Mouse (Mus musculus) heart, postnatal 0 days (tissue): ENCODE results near the gene Jade2. TPM values are rescaled to one million over a fixed set of nuclear protein-coding genes. Genes with fewer than 3 reads are reported as not detected.
A peak's percentile ranks its signal among the peaks of the same experiment; 100 is the strongest.
"Not testable (repeated sequence)": the region's sequence is repeated elsewhere in the genome, so short reads cannot be mapped to it uniquely, and the experiment has no call there.

ENCODE experiments used
- ATAC-seq: fragments of 200-750 bp; cut with Nextera tagmentation; 2 replicates; pipeline ENCODE4 v1.8.0; 2017; ENCODE audit warnings: low read depth, moderate number of reproducible peaks, moderate library complexity; ENCODE audit not compliant: insufficient read depth
- DNase-seq: peaks from one replicate; pipeline ENCODE4 v3.0.0-alpha.2; 2016; ENCODE audit warnings: low spot score
- H3K27ac ChIP-seq: fragments of 300-500 bp; sonication (generic); 2 replicates; pipeline ENCODE4 v1.5.1; 2014; ENCODE audit warnings: low read depth, mild to moderate bottlenecking
- H3K27me3 ChIP-seq: fragments of 300-500 bp; sonication (generic); 2 replicates; pipeline ENCODE4 v1.6.1; 2014; ENCODE audit warnings: low read length, mixed read lengths; ENCODE audit not compliant: control insufficient read depth, insufficient read depth
- H3K36me3 ChIP-seq: fragments of 300-500 bp; sonication (generic); replicated peaks from 2 replicates; pipeline ENCODE4 v1.6.1; 2014; ENCODE audit warnings: low read length, mixed read lengths; ENCODE audit not compliant: control insufficient read depth, insufficient read depth
- H3K4me1 ChIP-seq: fragments of 300-500 bp; sonication (generic); 2 replicates; pipeline ENCODE4 v1.6.1; 2014; ENCODE audit warnings: antibody characterized with exemption; ENCODE audit not compliant: control insufficient read depth, insufficient read depth
- H3K4me2 ChIP-seq: fragments of 300-500 bp; sonication (generic); 2 replicates; pipeline ENCODE4 v1.6.1; 2014; ENCODE audit warnings: low read depth, mild to moderate bottlenecking, low read length, moderate library complexity
- H3K4me3 ChIP-seq: fragments of 300-500 bp; sonication (generic); 2 replicates; pipeline ENCODE4 v1.5.1; 2014; ENCODE audit warnings: low read depth, low read length
- H3K9ac ChIP-seq: fragments of 300-500 bp; sonication (generic); replicated peaks from 2 replicates; pipeline ENCODE4 v1.6.1; 2014; ENCODE audit warnings: low read depth, low read length, mixed read lengths
- H3K9me3 ChIP-seq: fragments of 300-500 bp; sonication (generic); replicated peaks from 2 replicates; pipeline ENCODE4 v1.6.1; 2016; ENCODE audit warnings: low read length; ENCODE audit not compliant: control insufficient read depth
- CTCF ChIP-seq: IDR thresholded peaks from 2 replicates; pipeline ENCODE4 v1.5.1; 2016; ENCODE audit warnings: antibody characterized with exemption, control low read depth, low read depth
- EP300 ChIP-seq: IDR thresholded peaks from 2 replicates; pipeline ENCODE4 v1.6.1; 2016; ENCODE audit warnings: antibody characterized with exemption, low read depth
- WGBS: fragments of 180-500 bp; shearing (Covaris S2); extraction: QIAGEN DNeasy Blood & Tissue Kit; methylation state at CpG from one replicate; pipeline ENCODE4 v1.1.7; 2014; 5-methylcytosine and 5-hydroxymethylcytosine counted together
- polyA plus RNA-seq: library from polyadenylated mRNA; unstranded; fragments of >200 nt; fragmentation: Nextera tagmentation; extraction: Ambion mirVana; gene quantifications from 2 replicates; pipeline ENCODE4 v1.2.1, GENCODE M21; 2015
- total RNA-seq: library from RNA; depleted of rRNA; stranded (reverse); fragments of >200 nt; gene quantifications from 2 replicates; pipeline ENCODE4 v1.2.3, GENCODE M21; 2014; ENCODE audit warnings: low replicate concordance

Jade2 gene
- total and polyA plus RNA-seq, 2 experiments from 2014 or later, result 0.72 to 1.9 TPM

DNA sequence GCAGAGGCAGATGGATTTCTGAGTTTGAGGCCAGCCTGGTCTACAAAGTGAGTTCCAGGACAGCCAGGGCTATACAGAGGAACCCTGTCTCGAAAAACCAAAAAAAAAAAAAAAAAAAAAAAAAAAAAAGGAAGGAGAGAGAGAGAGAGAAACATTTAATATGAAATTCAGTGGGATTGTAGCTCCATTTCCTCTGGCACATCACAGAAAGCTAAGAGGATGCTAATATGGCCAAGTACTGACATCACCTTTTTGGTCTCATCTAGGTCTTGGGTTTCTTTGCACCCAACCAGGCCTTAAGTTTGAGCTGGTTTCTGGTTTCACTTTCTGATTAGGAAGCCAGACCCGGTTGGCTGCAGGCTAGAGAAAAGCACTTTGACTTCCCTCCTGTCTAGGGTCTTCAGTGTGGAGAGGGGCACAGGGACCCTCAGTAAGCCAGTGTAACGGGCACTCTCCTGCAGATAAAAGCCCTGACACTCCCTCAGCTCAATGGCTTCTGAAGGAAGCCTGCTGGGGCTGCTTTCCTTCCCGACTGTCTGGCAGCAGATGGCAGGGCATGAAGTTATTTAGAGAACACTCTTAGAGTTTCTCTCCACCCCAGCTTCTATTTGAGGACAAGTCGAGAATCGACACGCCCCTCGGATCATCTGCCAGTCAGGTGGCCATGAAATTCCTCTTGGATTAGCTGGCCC is 56.7 kb downstream of the Jade2 start:
- peaks cover 9% of the 10 kb centered on the region for H3K4me1 ChIP-seq
- peak; percentile 44; the same call in 1 of the 2 replicates for ATAC-seq
- H3K4me2 ChIP-seq, result peak overlapping the region; percentile 21; the same call in 1 of the 2 replicates
- no peak for TF ChIP-seq EP300
- TF ChIP-seq CTCF, result no peak
- H3K27ac ChIP-seq, result peak overlapping the region; percentile 72
- no peaks in the 10 kb centered on the region for H3K27me3 ChIP-seq
- no peaks in the 10 kb centered on the region for H3K36me3 ChIP-seq
- no peak overlapping the region; the same call in 1 of the 2 replicates for H3K4me3 ChIP-seq
- DNase-seq, result peak; percentile 47
- H3K9ac ChIP-seq, result no peak overlapping the region
- WGBS, result 22% methylated on average over 7 of the region's 8 CpGs
- no peaks in the 10 kb centered on the region for H3K9me3 ChIP-seq

GRCm38 (mm10) chr11:51796272-51796671 is 61.2 kb downstream of the Jade2 start:
- Histone ChIP-seq H3K36me3 (peaks cover 15% of the 10 kb centered on the region), H3K4me1 (peaks cover 5% of the 10 kb centered on the region), H3K9me3 (no peaks in the 10 kb centered on the region), H3K27me3 (no peaks in the 10 kb centered on the region), H3K4me3 (no peak overlapping the region), H3K27ac (no peak overlapping the region), H3K9ac (no peak overlapping the region), H3K4me2 (no peak overlapping the region)
- DNase-seq (peak; percentile 77), ATAC-seq (peak; percentile 57)
- TF ChIP-seq EP300, result no peak
- TF ChIP-seq CTCF, result no peak
- 39% methylated on average over 4 of the region's 4 CpGs for WGBS

DNA sequence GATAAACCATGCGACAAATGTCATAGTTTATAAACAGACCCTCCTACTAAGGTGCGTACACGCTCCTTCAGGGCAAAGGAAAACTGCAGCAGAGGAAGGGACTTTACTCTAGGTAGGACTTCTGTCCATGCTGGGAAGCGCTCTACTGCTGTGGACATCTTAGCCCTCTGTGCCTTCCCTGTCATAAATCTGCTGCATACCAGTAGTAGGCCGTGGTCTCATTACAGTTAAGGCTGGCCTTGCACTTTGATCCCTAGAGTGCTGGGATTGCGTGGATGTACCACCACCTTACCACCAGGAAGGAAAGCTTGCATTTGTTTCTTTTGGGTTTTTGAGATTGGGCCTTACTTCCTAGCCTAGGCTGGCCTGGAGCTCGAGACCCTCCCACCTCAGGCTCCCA is 66.8 kb downstream of the Jade2 start:
- no peak overlapping the region for H3K9ac ChIP-seq
- H3K4me3 ChIP-seq, result no peak overlapping the region
- H3K27ac ChIP-seq, result no peak overlapping the region
- H3K4me1 ChIP-seq, result no peaks in the 10 kb centered on the region
- no peak for DNase-seq
- ATAC-seq, result no peak
- peaks cover 53% of the 10 kb centered on the region for H3K36me3 ChIP-seq
- no peak overlapping the region for H3K4me2 ChIP-seq
- no peaks in the 10 kb centered on the region for H3K27me3 ChIP-seq
- TF ChIP-seq CTCF (no peak), EP300 (no peak)
- WGBS, result 96% methylated on average over 7 of the region's 7 CpGs
- no peaks in the 10 kb centered on the region for H3K9me3 ChIP-seq

DNA sequence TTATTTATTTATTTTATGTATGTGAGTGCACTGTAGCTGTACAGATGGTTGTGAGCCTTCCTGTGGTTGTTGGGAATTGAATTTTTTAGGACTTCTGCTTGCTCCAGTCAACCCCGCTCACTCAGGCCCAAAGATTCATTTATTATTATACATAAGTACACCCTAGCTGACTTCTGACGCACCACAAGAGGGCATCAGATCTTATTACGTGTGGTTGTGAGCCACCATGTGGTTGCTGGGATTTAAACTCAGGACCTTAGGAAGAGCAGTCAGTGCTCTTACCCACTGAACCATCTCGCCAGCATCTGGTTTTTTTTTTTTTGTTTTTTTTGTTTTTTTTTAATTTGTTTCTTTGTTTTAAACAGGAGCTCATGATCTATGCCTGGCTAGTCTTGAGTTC is 67.7 kb downstream of the Jade2 start:
- H3K36me3 ChIP-seq, result peaks cover 56% of the 10 kb centered on the region
- not testable (repeated sequence) for H3K4me1 ChIP-seq, H3K9me3 ChIP-seq, ATAC-seq, H3K4me3 ChIP-seq, DNase-seq, H3K4me2 ChIP-seq, H3K9ac ChIP-seq, H3K27me3 ChIP-seq, H3K27ac ChIP-seq
- WGBS, result 87% methylated on average over 4 of the region's 4 CpGs

GRCm38 (mm10) chr11:51785926-51786325 is 71.5 kb downstream of the Jade2 start:
- no peaks in the 10 kb centered on the region for H3K4me1 ChIP-seq
- no peak overlapping the region for H3K4me2 ChIP-seq
- H3K9me3 ChIP-seq, result no peaks in the 10 kb centered on the region
- DNase-seq (no peak), ATAC-seq (no peak)
- H3K27ac ChIP-seq, result no peak overlapping the region
- H3K9ac ChIP-seq, result no peak overlapping the region
- TF ChIP-seq CTCF (peak; percentile 45), EP300 (no peak)
- no peak overlapping the region for H3K4me3 ChIP-seq
- 91% methylated on average over 6 of the region's 6 CpGs for WGBS
- H3K27me3 ChIP-seq, result no peaks in the 10 kb centered on the region
- peaks cover 69% of the 10 kb centered on the region for H3K36me3 ChIP-seq

DNA sequence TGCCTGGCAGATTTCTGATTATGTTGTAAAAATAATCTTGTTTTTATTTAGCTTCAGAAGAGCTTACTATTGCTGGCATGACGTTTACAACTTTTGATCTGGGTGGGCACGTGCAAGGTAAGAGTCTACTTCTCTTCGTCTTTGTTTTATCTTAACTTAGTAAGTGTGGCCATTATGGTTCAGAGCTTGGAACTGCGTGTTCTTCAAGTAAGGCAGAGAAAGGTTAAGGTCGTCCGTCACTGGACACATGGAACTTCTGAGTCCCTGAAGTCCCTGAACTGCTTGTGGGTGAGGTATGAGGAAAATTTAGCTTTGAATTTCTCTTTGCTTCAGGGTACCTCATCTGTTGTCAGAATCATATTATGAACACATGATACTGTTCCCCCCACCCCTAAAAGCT is 74.7 kb downstream of the Jade2 start:
- TF ChIP-seq CTCF, result no peak
- no peak for TF ChIP-seq EP300
- Histone ChIP-seq H3K4me1 (no peaks in the 10 kb centered on the region), H3K9me3 (no peaks in the 10 kb centered on the region), H3K9ac (no peak overlapping the region), H3K4me2 (no peak overlapping the region), H3K4me3 (no peak overlapping the region), H3K27me3 (no peaks in the 10 kb centered on the region), H3K36me3 (peaks cover 64% of the 10 kb centered on the region), H3K27ac (no peak overlapping the region)
- ATAC-seq, result no peak
- DNase-seq, result no peak
- 77% methylated on average over 6 of the region's 6 CpGs for WGBS
